Comparison of ENCODE assay signal across 28 mouse cellular contexts in the genomic region with DNA sequence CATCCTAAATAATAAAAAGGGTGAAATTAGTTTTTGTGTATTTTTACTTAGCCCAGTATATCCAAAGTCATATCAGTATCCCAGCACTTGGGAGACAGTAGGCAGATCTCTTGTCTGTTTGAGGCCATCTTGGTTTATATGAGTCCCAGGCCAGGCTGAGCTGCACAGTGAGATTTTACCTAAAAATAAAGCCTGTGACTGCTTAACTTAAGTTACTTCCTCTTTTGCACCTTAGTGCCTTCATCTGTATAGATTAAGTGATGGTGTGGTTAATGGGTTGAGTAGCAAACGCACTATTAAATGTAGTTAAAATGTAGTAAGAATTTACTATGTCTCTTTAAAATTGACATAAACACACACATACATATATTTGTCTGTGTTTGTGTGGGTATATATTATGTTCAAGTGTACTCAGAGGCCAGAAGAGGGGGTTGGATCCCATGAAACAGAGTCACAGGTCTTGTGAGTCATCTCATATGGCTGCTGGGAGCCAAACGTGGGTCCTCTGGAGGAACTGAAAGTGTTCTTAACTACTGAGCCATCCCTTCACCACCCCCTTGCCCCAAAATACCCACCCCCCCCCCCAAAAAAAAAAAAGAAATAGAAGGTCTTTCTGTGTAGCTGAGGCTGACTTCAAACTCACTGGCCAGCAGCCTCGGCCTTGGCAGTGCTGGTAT. TPM values are rescaled to one million over a fixed set of nuclear protein-coding genes. Genes with fewer than 3 reads are reported as not detected.
A peak's percentile ranks its signal among the peaks of the same experiment; 100 is the strongest.
DNase-seq lines count a peak whose midpoint lies in the region; ATAC-seq and TF ChIP-seq lines count a peak whose summit lies in the region.
"Had no signal": no experiment of that assay in that cellular context is flagged by ENCODE, and none has a peak within 500 bp of the region (broad histone marks: within the 10 kb centered on the region; RNA-seq: fewer than 3 reads in every experiment).

No protein-coding gene starts in this region.

- no peaks in the 10 kb centered on the region for H3K9me3 ChIP-seq in MEL (replicated peaks; ENCODE audit: insufficient read depth, low read length)
- H3K9me3 ChIP-seq in forebrain, embryonic 13.5 days (replicated peaks), result 0 out of 2 replicates have a peak, but pooled peaks cover 4% of the 10 kb centered on the region
- H3K9me3 ChIP-seq: hindbrain, embryonic 13.5 days; limb, embryonic 10.5 days; limb, embryonic 15.5 days had no signal

- no peak overlapping the region for H3K9ac ChIP-seq in MEL (ENCODE audit: control insufficient read depth, low read depth, low read length, poor library complexity, severe bottlenecking)
- no peak overlapping the region for H3K9ac ChIP-seq in forebrain, embryonic 13.5 days
- H3K9ac ChIP-seq: heart, embryonic 12.5 days; hindbrain, embryonic 13.5 days; limb, embryonic 15.5 days; liver, embryonic 13.5 days had no signal

- H3K4me1 ChIP-seq in spleen, adult 2 months (ENCODE audit: control insufficient read depth, insufficient read depth, insufficient read length), result peaks cover 6% of the 10 kb centered on the region; the same call in 1 of the 2 replicates
- peaks cover 2% of the 10 kb centered on the region in 2 experiments; a peak in 1 of 4 replicates for H3K4me1 ChIP-seq in MEL (ENCODE audit: control insufficient read depth in 1 of 2, insufficient read depth in 2 of 2, low read length in 2 of 2)
- H3K4me1 ChIP-seq in forebrain, embryonic 13.5 days, result no peaks in the 10 kb centered on the region
- H3K4me1 ChIP-seq: heart, embryonic 12.5 days; hindbrain, embryonic 13.5 days; limb, embryonic 10.5 days; limb, embryonic 15.5 days; liver, embryonic 13.5 days had no signal

- DNase-seq in spleen, adult 2 months (ENCODE audit: low read depth in 1 of 2, low spot score in 2 of 2), result peak in 1 of 2 experiments; percentile 48
- no peak for DNase-seq in spleen, adult 18-20 months
- peak; percentile 75 for DNase-seq in MEL (ENCODE audit: low read depth, low spot score)
- DNase-seq in lung, postnatal 36 days, result no peak
- no peak for DNase-seq in urinary bladder, postnatal 14 days (ENCODE audit: low spot score)
- DNase-seq: adrenal gland, postnatal 25 days; cerebellum, adult 8-10 months; gastrocnemius, postnatal 14 days; heart, adult 18-20 months; heart, postnatal 4 days; kidney, adult 8-10 months; layer of hippocampus, postnatal 36 days; liver, embryonic 13.5 days; lung, adult 18-20 months; right cerebral cortex, adult 18-20 months; thymus, postnatal 14 days had no signal

- H3K36me3 ChIP-seq in spleen, adult 2 months (ENCODE audit: control insufficient read depth, insufficient read depth, low read length), result peaks cover 1% of the 10 kb centered on the region; the same call in 1 of the 2 replicates
- H3K36me3 ChIP-seq in MEL (ENCODE audit: control insufficient read depth in 1 of 2, insufficient read depth in 2 of 2, low read length in 2 of 2), result peaks cover 2 to 6% of the 10 kb centered on the region in 2 experiments; a peak in 3 of 4 replicates
- H3K36me3 ChIP-seq in forebrain, embryonic 13.5 days (ENCODE audit: poor library complexity, severe bottlenecking), result peaks cover 44% of the 10 kb centered on the region

- 33% methylated on average over 3 of the region's 3 CpGs for WGBS in spleen, adult 2 months
- WGBS in forebrain, embryonic 13.5 days, result 80% methylated on average over 3 of the region's 3 CpGs

- TF ChIP-seq EP300 in MEL (IDR thresholded peaks at IDR 0.05; ENCODE audit: low read depth in 1 of 2, low read length in 2 of 2), result peak in 1 of 2 experiments; percentile 53; a peak in 2 of 4 replicates

- TF ChIP-seq POLR2A in spleen, adult 2 months (IDR thresholded peaks at IDR 0.05; ENCODE audit: low read depth, low read length), result no peak
- TF ChIP-seq POLR2A in MEL (IDR thresholded peaks at IDR 0.05; ENCODE audit: control insufficient read depth in 1 of 2, insufficient read depth in 1 of 2, low read depth in 1 of 2, low read length in 2 of 2, poor library complexity in 1 of 2), result no peak

- 0 out of 2 replicates have a peak overlapping the region, but pooled peaks have one; percentile 27 for H3K27ac ChIP-seq in spleen, adult 2 months (ENCODE audit: insufficient read depth, low read length)
- H3K27ac ChIP-seq in MEL (ENCODE audit: control insufficient read depth, low read depth, low read length), result no peak overlapping the region
- no peak overlapping the region for H3K27ac ChIP-seq in forebrain, embryonic 13.5 days
- H3K27ac ChIP-seq: hindbrain, embryonic 13.5 days; kidney, postnatal 0 days; limb, embryonic 10.5 days; limb, embryonic 15.5 days; liver, embryonic 13.5 days had no signal

- peak; percentile 40; the same call in 1 of the 2 replicates for ATAC-seq in megakaryocyte, adult 5-6 weeks (ENCODE audit: poor library complexity, severe bottlenecking)
- ATAC-seq in forebrain, embryonic 13.5 days, result no peak
- ATAC-seq: intestine, embryonic 16.5 days; lung, postnatal 0 days; midbrain, embryonic 16.5 days had no signal

- H3K4me3 ChIP-seq in spleen, adult 2 months (ENCODE audit: extremely low read depth, insufficient read depth, insufficient read length), result no peak overlapping the region
- no peak overlapping the region for H3K4me3 ChIP-seq in MEL (ENCODE audit: control insufficient read depth in 1 of 2, insufficient read depth in 1 of 2, low read depth in 2 of 2, low read length in 2 of 2)
- H3K4me3 ChIP-seq in forebrain, embryonic 13.5 days, result no peak overlapping the region
- H3K4me3 ChIP-seq: erythroblast, embryonic 14.5 days; heart, embryonic 12.5 days; hindbrain, embryonic 13.5 days; limb, embryonic 10.5 days; limb, embryonic 15.5 days; liver, embryonic 13.5 days had no signal

- no peak for TF ChIP-seq RAD21 in MEL (IDR thresholded peaks at IDR 0.05; ENCODE audit: low read depth, low read length)

- no peak for TF ChIP-seq CTCF in spleen, adult 2 months (IDR thresholded peaks at IDR 0.05; ENCODE audit: extremely low read depth, insufficient read depth, insufficient read length, insufficient replicate concordance)
- TF ChIP-seq CTCF in MEL (IDR thresholded peaks at IDR 0.05 in 2 of 3, conservative IDR thresholded peaks at IDR 0.05 in 1 of 3; ENCODE audit: control insufficient read depth in 1 of 3, insufficient read depth in 1 of 3, low read depth in 2 of 3, low read length in 3 of 3, poor library complexity in 1 of 3, severe bottlenecking in 1 of 3), result no peak

- H3K79me2 ChIP-seq in MEL (ENCODE audit: control insufficient read depth, insufficient read depth, low read length, poor library complexity), result no peaks in the 10 kb centered on the region

- H3K27me3 ChIP-seq in spleen, adult 2 months (ENCODE audit: control insufficient read depth, insufficient read depth, low read length), result no peaks in the 10 kb centered on the region
- H3K27me3 ChIP-seq in MEL (ENCODE audit: control insufficient read depth in 1 of 2, insufficient read depth in 2 of 2, low read length in 2 of 2), result no peaks in the 10 kb centered on the region
- H3K27me3 ChIP-seq in forebrain, embryonic 13.5 days, result no peaks in the 10 kb centered on the region
- H3K27me3 ChIP-seq: heart, embryonic 12.5 days; hindbrain, embryonic 13.5 days; limb, embryonic 15.5 days; liver, embryonic 13.5 days had no signal

- H3K4me2 ChIP-seq in forebrain, embryonic 13.5 days, result no peak overlapping the region
- H3K4me2 ChIP-seq: heart, embryonic 12.5 days; hindbrain, embryonic 13.5 days; limb, embryonic 15.5 days; liver, embryonic 13.5 days; midbrain, embryonic 11.5 days had no signal

TF ChIP-seq in MEL, 35 proteins besides CTCF, POLR2A, EP300 and RAD21:
- TF ChIP-seq RCOR1 (IDR thresholded peaks at IDR 0.05; ENCODE audit: low read depth, low read length), result 0 out of 2 replicates have a peak, but pooled peaks have one; percentile 51
- TF ChIP-seq TCF12 (IDR thresholded peaks at IDR 0.05; ENCODE audit: low read depth, low read length), result 0 out of 2 replicates have a peak, but pooled peaks have one; percentile 12
- no peak for TF ChIP-seq SMC3 (IDR thresholded peaks at IDR 0.05; ENCODE audit: low read depth, low read length)
- TF ChIP-seq ETS1 (IDR thresholded peaks at IDR 0.05; ENCODE audit: low read depth, low read length), result 0 out of 2 replicates have a peak, but pooled peaks have one; percentile 26
- TF ChIP-seq ZMIZ1 (IDR thresholded peaks at IDR 0.05; ENCODE audit: low read depth, low read length), result no peak

RNA-seq across cellular contexts. Expression of gene Zfand5, which starts 14.5 kb away (rescaled TPM):
- polyA plus RNA-seq in spleen, adult 2 months (2012; rRNA removed), result 6.3 and 12.0 TPM in 2 replicates
- 66.8 and 80.1 TPM in 2 replicates for total RNA-seq in MEL (2012; rRNA removed)
- 10 to 100 TPM; 48.1 to 51.5 TPM for polyA plus RNA-seq in MEL (2012; ENCODE audit: insufficient read depth in 1 of 2, insufficient read length in 2 of 2, low read depth in 1 of 2, low replicate concordance in 2 of 2, missing spikeins in 1 of 2)
- total RNA-seq in megakaryocyte, adult 5-6 weeks (2015), result 127 and 129 TPM in 2 replicates
- total RNA-seq in megakaryocyte, adult 5-6 weeks (2017), result 98.6 and 107 TPM in 2 replicates
- polyA plus RNA-seq in forebrain, embryonic 13.5 days (2015; fragmentation: Nextera tagmentation; extraction: Ambion mirVana), result 125 and 130 TPM in 2 replicates
